Mouse (Mus musculus) stomach, postnatal 0 days (tissue): Measurements from ENCODE around the gene Med8.

Experiments used
- CTCF ChIP-seq: IDR thresholded peaks from 2 replicates; pipeline ENCODE4 v1.5.1; 2016; ENCODE audit warnings: antibody characterized with exemption, low read depth, mild to moderate bottlenecking, moderate library complexity
- EP300 ChIP-seq: optimal IDR thresholded peaks from 2 replicates; pipeline ENCODE3; 2016; ENCODE audit warnings: antibody characterized with exemption

DNA sequence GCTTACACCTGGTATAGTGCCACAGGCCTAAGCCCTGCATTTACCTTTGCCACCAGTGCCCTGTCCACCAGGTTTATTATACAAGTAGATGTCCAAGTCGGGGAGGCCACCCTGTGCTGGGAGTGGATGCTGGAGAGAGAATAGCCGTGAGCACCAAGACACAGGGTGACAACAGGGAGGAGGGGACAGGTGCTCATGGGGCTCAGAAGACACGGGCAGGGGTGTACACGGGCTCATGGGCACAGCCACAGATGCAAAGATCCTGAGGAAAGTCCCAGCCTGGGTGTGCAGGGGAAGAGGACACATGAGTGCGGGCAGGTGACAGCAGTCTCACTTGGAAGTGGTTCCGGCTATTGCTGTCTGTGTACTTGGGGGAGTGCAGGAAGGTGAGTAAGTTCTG is 33.1 kb upstream of the Med8 start:
- no peak for TF ChIP-seq CTCF
- TF ChIP-seq EP300: no peak
